Mouse (Mus musculus) urinary bladder, postnatal 10 days (tissue): Measurements from ENCODE around the gene Gm11213.

Source experiments
- DNase-seq: peaks from one replicate; pipeline ENCODE4 v3.0.0; 2022; ENCODE audit warnings: low spot score

Gene Gm11213

DNA sequence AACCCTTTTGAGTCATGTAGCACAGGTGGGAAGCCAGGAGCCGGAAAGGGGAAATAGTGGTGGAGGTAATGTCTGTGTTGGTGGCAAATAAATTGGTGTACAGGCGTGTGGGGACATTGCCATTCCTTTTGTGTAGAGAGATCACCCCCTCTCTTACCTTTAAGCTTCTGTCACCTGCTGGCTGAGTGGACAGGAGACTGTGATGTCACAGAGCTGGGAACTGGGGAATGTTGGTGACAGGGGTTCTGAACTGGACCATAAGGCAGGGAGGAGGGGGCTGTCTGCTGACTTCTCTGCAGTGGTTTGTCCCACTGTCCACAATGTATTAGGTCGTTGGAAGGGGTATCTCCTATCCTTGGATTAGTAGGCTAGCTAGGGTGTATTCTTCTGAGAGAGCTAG lies at the start of gene Gm11213:
TSS of gene Gm11213 (minus strand) at position 317 of the 400 bp plus-strand sequence.
- DNase-seq, result no peak

DNA sequence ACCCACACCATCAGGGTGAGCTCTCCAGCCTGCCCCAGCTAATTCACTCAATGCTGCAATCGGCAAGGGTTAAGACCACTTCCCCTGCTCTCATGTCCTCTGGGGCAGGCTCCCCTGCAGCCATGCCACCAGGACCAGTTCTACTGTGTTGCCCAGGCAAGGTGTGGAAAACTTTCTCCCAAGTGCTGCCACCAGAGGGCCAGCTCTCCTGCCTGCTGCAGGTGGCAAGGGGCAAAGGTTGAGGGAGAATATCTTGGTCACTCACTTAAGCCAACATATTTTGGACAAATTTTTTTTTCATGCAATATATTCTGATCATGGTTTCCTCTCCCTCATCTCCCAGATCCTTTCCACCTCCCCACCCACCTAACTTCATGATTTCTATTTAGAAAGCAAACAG lies 49.3 kb upstream of the Gm11213 start:
- no peak for DNase-seq

DNA sequence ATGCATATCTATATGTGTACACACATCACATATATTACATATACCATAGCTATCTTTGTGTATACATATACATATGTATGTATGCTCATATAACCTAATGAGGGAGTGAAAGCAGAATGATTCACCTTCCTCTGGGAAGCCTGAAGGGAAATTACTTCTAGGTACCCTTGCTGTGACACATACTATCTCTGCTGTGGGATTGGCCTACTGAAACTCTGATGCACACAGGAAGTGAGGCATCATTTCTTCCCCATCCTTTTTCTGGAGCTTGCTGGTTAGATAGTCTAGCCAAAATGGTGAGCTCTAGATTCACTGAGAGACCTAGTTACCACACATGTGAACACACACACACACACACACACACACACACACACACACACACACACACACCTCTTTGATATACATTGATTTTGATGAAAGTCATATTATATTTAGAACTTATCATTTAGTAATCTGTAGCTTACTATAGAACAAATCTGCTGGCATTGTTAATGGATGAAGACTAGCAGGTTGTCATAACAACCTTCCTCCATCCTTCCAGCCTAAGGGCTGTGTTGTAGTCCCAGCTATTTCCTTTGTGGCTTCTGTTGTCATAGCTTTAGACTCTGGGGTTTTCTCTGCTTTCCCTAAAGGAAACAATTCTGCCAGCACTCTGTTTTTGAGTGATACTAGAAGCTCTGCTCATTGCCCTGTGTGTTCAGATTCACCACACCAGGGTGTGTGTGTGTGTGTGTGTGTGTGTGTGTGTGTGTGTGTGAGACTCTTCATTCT lies 39.1 kb upstream of the Gm11213 start:
- DNase-seq, result no peak

DNA sequence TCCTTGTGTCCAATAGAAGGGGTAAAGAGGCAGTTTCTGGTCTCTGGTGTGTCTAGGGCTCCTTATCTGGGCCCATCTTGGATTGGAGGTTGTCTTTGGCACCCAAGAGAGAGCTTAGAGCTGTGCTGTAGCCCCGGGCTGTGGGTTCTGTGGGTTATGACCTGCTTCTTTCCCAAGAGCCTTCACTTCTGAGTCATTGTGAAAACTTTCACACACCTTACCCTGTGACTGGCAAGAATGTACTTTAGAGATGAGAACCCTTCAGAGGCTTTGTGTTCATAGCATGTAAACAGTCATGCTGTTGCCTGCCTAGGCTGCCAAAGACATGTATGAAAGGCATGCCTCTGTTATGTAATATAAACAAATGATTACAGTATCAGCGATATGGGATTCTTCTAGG lies 34.8 kb upstream of the Gm11213 start:
- no peak for DNase-seq

DNA sequence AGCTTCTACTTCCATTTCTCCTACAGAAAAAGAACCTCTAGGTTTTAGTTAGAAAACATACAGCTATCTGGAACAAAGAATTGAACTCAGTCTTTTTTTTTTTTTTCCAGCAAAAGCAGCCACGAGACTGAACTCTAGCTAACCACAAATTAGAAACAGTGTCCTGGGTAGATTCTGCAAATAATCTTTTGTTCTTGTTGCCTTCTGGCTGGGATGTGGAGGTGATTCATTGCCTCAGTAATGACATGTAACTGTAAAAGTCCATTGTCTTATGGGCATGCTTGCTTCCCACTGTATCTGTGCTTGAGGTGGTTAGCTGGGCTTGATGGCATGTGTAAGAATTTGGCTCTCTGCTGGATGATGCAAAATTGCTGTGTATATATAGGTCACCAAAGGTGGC lies 33.5 kb upstream of the Gm11213 start:
- no peak for DNase-seq

DNA sequence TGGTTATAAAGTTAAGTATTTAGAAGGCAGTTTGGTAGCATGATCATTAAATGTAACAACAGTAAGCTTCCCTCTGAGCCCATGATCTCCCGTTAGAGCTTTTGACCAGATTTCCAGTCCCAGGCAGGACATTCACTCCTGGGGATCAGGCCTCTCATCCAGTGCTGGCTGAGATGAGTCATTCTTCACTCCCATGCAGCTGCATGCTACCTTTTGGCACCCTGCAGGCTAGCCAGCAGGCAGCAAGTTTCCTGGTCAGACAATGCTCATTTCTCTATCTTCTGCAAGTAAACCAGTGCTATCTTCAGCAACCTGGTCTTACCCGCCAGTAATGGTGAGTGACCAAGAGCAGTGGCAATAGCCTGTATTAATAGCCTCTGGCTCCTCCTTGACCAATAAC lies 28.1 kb upstream of the Gm11213 start:
- no peak for DNase-seq

DNA sequence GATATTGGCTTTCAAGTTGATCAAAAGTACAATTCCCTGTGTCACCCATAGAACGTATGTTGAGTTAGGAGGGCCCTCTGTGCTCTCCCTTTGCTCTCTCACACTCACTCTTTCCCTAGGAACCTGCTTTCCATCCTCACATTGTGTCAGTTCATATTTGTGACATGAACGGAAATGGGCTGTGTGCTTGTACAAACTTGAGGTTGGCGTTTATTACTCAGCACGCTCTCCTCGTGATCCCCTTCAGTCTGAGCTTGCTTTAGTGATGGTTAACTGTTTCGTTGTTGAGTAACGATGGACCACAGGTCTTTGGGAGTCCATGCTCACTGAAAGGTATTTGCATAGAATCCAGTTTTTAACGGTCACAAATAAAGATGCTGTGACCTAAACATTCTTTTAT lies 22.1 kb upstream of the Gm11213 start:
- no peak for DNase-seq

DNA sequence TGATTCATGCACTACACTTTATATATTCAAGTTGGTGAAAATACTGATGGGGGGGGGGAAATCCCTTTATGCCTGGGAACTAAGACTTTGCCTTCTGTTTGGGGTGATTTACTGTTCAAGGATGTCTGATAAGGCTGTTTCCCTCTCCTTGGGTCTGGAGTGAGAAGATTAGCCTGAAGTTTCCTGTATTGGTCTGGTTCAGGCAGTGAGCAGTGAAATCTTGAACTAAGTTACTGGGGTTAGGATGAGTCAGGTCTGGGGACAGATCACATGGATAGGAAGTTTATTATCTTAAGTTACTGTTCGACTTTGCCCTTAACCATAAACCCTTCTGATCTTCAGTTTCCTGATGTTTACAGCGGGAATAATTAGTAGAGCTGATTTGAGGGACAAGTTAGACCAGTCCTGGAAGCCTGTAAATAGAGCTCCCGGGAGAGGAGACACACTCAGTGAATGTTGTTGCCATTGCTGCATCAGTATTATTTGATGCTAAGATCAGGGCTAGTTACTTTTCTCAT lies 20.6 kb upstream of the Gm11213 start:
- DNase-seq, result no peak

DNA sequence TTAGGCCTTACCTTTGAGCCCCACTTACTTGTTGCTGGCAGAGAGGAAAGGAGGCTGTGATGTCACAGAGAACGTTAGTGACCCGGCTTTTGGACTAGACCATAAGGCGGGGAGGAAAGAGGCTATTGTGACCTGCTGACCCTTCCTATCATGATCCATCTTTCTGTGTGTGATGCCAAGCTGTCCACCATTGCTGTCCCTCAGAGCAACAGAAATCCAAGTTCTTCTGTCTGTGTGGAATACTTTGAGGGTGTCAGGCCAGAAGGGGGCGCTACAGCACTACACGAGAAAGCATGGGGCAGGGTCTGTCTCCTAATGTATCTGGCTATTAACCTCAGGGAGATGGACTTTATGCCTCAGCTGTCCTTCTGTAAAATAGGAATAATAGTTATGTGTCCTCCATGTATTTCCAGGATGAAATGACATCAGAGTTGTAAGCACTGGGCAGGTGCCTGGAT lies 17.3 kb upstream of the Gm11213 start, which contains the start of gene Tex48:
TSS of gene Tex48 (minus strand) at position 51 of the 458 bp plus-strand sequence.
- no peak for DNase-seq

DNA sequence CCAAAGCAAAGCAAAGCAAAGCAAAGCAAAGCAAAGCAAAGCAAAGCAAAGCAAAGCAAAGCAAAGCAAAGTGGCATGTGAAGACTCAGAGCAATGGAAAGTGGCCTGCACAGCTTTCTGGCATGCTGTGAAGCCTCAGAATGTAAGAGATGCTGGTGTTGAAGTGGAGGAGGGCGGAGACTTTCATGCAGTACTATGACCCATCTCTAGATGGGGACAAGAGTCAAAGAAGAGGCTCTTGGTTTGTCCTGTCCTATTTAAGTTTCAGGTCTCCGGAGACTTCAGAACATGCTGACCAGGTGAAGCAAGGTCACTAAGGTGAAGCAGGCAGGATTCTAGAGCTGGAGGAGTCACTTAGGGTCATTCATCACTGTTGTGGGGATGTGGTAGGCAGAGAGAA lies 16.8 kb upstream of the Gm11213 start:
- no peak for DNase-seq

DNA sequence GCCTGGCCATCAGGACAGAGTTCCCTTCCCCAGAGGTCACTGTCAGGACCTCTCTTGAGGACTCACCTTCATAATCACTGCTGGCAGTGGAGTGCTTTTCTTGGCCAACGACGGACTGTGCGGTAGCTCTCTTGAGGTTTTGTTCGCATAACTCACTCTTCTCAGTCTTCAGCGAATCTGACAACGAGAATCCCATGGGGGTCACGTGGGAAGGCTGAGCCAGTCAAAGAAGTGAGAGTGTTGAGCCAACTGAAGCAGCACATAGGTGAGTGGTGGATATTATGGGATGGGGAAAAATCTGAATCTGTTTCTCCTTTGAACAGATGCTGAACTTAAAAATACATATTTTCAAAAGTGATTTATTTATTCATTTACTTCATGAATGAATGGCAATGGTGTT lies 3.3 kb upstream of the Gm11213 start:
- no peak for DNase-seq

DNA sequence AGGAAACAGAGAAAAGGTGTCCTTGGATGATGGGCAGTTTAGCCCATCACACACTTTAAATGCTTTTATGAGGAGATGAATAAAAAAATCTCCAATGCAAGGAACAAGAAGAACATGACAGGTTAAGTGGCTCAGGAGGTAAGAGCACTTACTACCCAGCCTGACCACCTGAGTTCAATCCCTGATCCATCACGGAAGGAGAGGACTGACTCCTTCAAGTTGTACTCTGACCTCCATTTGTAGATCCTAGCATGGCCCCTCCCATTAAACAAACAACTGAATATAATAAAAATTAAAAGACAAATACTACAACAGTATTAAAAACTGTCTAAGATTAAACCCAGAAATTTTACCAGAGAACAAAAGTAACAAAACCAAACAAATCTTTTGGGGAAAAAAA lies 907 bp upstream of the Gm11213 start:
- no peak for DNase-seq

DNA sequence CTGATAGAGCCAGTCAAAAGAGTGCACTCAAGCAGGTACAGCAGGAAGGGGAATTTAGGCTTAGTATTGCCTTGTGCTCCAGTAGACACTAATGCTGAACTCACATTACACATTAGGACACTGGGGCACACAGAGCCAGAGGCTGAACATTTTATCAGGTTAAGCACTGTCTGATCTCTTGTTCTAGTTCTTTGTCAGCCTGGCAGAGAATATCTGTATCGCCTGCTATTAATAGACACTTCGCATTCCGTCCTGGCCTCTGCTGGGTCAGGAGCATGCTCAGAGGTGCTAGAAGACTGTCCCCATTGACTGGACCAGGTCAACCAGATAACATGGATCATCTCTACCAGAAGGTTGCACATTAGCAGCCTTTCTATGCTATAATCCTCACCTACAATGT lies 484 bp upstream of the Gm11213 start:
- DNase-seq, result no peak

DNA sequence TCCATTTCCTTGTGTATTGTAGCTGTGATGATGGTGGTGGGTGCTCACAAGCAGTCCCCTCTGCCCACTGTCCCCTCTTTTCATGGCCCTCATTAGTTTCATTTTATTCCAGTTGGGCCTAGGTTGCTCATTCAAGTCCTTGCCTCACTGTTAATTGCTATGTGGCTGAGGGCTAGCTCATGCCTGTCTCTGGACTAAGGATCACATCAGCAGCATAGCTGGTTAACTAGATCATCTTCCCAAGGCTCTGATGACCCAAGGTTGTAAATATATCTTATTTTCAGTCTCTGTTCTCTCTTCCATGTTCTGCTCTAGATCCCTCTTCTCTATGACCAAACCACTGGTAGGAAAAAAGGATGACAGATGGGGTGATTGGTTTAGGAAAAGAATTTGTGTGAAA lies 3.8 kb downstream of the Gm11213 start:
- no peak for DNase-seq

DNA sequence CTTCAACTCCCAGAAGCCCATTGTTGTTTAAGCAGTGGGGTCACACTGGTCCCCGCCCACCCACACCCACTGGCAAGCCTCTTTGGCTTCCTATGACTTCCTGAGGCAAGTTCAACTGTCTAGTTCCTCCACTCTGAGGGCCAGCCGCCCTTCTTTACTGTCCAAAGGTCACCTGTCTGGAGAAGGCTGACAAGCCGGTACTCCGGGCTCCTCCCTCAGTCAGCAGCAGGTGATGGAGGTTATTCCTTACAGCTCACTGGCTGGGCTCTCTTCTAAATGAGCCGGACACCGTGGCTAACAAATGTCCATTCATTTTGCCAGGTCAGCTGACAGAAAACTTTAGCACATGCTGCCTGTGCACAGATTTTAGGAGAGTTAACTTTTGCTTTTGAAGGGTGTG lies 4.3 kb downstream of the Gm11213 start:
- DNase-seq, result no peak

DNA sequence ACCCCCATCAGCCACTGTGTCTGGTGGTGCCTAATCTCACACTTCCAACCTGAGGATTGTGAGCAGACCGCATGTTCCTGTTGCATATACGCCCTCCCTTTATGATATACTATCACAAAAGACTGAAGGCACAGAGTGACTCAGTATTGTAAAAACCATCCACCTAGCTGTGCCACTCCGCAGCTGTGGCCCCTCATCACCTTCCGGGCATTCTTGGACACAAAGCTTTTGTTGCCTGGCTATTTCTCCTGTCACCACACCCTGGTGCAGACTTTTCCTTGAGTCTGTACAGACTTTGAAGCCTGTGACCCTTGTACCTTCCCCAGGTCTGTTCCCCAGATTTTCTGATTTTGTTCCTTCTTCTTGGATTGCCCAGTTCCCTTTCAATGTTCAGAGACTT lies 9.1 kb downstream of the Gm11213 start:
- DNase-seq, result no peak

DNA sequence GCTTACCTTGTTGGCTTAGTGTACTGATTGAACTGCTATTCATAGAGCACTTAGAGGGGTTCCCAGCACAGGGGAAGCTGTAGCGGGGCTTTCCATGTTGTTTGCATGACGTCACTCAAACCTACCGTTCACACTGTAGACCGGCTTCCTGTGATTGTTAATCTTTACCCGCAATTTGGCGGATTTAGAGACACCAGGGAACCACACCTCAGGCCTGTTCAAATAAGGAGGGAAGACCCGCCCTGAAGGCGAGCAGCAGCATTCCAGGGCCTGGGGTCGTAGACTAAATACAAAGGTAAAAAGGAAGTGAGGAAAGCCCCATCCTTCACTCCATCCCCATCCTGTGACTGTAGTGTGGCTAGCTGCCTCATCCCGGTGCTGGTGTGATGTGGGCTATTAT lies 9.8 kb downstream of the Gm11213 start:
- DNase-seq, result no peak

DNA sequence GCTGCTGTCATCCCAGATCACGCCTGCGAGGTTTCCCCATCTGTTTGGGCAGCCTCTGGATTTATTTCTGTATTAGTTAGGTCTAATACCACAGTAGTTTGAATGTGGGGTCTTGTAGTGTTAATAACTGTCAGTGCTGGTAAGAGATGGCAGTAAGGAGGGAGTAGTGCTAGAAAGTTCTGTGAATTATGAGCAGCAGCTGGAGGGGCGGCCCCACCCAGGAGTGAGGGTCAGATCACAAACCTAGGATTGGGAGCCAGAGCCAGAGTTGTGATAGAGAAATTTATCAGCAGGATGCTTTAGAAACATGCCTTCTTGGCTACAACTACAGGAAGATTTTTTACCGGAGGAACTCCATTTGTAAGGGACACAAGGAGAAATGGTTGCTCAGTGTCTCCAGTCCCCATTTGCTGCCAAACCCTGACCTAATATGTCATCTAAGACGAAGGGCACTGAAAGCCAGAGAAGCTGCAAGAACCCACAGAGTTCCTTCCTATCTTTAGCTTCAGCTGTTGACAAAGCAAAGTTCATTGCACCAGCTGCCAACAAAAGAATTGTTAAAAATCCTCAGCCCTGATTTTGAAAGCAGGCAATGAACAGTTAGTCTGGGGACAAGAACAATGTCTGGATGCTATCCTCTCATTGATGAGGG lies 10.5 kb downstream of the Gm11213 start:
- DNase-seq, result no peak

DNA sequence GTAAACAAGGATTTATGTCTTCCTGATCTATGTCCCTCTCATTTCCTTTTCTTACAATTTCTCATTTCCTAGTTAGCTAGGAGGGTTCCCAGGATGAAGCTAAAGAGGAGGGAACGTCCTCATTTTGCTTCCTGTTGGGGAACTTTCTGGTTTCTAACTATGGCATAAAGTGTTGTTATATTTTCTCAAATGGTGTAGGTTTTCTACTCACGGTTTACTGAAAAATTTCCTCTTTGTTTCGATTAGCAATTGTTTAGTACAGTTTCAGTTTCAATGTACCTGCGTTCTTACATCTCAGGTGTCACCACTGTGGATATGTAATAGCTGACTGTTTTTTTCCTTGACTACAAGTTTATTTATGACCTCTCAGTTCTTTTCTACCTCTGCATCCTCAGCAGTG lies 14.5 kb downstream of the Gm11213 start:
- DNase-seq, result no peak

DNA sequence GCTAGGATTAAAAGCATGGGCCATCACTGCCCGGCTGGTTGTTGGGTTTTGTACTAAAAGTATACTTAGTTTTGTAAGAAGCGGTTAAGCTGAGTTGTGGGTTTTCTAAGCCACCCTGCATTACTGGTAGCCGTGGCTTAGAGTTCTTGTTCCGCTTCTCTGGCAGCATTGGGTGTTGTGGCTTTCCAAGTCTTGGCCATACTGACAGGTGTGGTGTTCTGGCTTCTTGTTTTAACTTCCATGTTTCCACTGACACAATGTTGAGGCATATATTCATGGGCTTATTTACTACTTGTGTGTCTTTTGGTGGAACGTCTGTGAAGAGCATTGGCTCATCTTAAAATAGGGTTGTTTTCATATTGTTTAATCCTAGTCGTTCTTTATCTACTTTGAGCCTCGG lies 15.1 kb downstream of the Gm11213 start:
- no peak for DNase-seq

DNA sequence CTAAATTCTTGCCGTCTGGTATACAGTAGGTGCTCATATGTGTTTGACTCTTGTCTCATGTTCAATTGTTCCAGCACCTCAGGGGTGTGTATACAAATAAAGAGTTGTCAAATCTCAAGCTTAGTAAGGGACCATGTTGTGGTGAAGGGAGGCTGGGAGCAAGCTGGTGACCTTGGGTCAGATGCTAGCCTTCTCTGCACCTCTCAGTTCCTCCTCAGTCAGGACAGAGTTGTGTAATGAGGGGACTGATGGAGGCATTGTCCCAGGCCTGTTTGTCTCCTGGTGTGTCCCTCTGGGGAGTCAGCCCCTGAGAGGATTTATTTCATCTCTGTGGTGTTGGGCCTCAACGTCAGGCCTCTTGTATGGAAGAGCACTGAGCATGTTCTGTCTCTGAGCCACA lies 18.8 kb downstream of the Gm11213 start:
- no peak for DNase-seq

DNA sequence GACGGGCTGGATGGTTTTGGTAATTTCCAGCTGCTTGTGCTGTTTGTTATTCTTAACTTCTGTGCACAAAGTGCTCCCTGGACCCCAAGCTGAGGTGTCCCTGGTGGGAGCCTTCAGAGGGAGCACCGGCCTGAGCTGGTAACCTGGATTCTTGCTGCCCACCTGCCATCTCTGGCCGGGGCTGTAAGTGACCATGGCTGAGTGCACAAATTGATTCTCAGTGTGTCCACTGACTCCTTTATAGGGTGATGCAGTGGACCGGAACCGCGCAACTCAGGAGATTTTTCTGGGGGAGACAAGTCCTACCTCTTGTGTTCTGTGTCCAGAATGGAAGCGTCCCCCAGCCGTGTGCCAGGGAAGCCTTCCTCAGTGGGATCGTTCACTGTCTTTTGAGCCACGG lies 19.8 kb downstream of the Gm11213 start:
- DNase-seq, result no peak

DNA sequence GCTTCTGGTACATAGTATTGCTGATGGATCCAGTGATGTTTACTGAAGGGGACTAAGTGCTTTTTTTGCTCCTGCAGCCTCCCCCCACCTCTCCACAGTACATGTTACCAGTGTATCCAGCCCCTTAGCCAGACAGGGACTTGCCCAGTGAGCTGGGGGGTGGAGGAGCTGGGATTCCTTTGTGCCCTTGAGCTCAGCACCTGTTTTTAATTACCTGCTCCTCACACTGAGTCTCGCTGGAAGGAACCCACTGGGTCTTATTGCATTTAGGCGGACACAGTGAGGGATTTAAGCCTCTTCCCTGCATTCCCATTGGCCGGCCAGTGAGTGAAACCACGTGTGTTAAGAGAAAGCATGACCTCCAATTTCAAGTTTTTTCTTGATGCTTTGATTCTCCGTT lies 22.5 kb downstream of the Gm11213 start:
- DNase-seq, result no peak

DNA sequence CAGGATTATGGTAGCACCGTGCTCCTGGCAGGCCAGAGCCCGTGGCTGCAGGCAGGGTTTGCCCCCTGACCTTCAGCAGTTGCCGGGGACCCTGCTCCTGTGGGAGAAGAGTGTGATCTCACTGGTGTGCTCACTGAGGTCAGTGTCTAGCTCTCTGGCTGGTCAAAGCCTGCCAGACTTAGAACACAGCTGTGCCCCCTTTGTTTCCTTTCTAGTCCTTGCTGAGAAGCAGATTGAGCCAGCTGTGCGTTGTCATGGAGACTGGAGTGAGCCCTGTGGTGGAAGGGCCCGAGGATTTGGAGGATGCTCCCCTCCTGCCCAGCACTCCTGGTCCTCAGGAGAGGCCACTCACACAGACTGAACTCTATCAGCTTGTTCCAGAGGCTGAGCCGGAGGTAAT lies 25.0 kb downstream of the Gm11213 start:
- DNase-seq, result no peak
